Mouse (Mus musculus): Measurements from ENCODE around the gene C2cd2.

DNA sequence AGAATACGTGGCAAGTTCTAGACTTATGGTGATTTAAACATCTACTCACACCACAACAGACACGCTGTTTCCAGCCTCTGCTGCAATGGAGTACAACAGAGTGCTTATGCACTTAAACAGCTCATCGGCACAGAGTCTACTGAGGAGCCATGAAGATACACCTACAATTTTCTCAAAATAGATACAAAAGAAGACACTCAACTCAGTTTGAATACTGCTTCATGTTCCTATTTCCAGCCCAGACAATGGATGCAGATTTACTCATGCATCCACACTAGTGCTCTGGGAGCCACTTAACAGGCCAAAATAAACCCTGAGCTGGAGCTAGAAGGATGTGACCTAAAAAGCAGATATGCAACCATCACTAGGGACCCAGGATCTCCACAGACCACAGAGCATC is 153.5 kb downstream of the C2cd2 start:
- TF ChIP-seq CTCF (IDR thresholded peaks at IDR 0.05; ENCODE audit: low read depth, low read length) (no peak), GATA1 (IDR thresholded peaks at IDR 0.05; ENCODE audit: borderline replicate concordance, low read length) (no peak)
